Mouse (Mus musculus): ENCODE measurements around the gene Slc25a47. TPM values are rescaled to one million over a fixed set of nuclear protein-coding genes. Genes with fewer than 3 reads are reported as not detected.
"Not testable (repeated sequence)": the region's sequence is repeated elsewhere in the genome, so short reads cannot be mapped to it uniquely, and the experiment has no call there.

The Slc25a47 gene
- polyA plus RNA-seq, 1 experiment from 2014 or later: 12.1 TPM

GRCm38 (mm10) chr12:108829636-108830035 is 6.2 kb upstream of the Slc25a47 start:
- peaks cover 32% of the 10 kb centered on the region for H3K4me1 ChIP-seq (replicated peaks)
- no peak overlapping the region for H3K4me2 ChIP-seq
- no peak overlapping the region for H3K27ac ChIP-seq (replicated peaks)
- H3K4me3 ChIP-seq: no peak overlapping the region
- no peaks in the 10 kb centered on the region for H3K9me3 ChIP-seq
- peaks cover 28% of the 10 kb centered on the region for H3K36me3 ChIP-seq
- ATAC-seq (ENCODE audit: low read depth): no peak
- H3K9ac ChIP-seq: no peak overlapping the region
- WGBS: 86% methylated on average over 5 of the region's 5 CpGs
- peaks cover 6% of the 10 kb centered on the region; the same call in 1 of the 2 replicates for H3K27me3 ChIP-seq

GRCm38 (mm10) chr12:108830358-108830757 is 5.5 kb upstream of the Slc25a47 start:
- Histone ChIP-seq H3K4me2 (no peak overlapping the region), H3K9me3 (no peaks in the 10 kb centered on the region), H3K4me1 (replicated peaks) (peaks cover 39% of the 10 kb centered on the region), H3K27me3 (peaks cover 6% of the 10 kb centered on the region; the same call in 1 of the 2 replicates), H3K36me3 (peaks cover 28% of the 10 kb centered on the region), H3K27ac (replicated peaks) (no peak overlapping the region), H3K4me3 (no peak overlapping the region), H3K9ac (no peak overlapping the region)
- WGBS: 84% methylated on average over 6 of the region's 6 CpGs
- no peak for ATAC-seq (ENCODE audit: low read depth)

- Histone ChIP-seq H3K27ac (replicated peaks) (peak overlapping the region; percentile 28; the same call in 1 of the 2 replicates), H3K4me2 (no peak overlapping the region), H3K4me3 (no peak overlapping the region), H3K36me3 (peaks cover 14% of the 10 kb centered on the region), H3K27me3 (peaks cover 6% of the 10 kb centered on the region; the same call in 1 of the 2 replicates), H3K4me1 (replicated peaks) (peaks cover 51% of the 10 kb centered on the region), H3K9me3 (no peaks in the 10 kb centered on the region), H3K9ac (no peak overlapping the region)
- ATAC-seq (ENCODE audit: low read depth): no peak
- 56% methylated on average over 9 of the region's 9 CpGs for WGBS
Observed at GRCm38 (mm10) chr12:108831966-108832643, 3.7 kb upstream of the Slc25a47 start.

GRCm38 (mm10) chr12:108832851-108833250 is 3.0 kb upstream of the Slc25a47 start:
- Histone ChIP-seq H3K27me3 (peaks cover 6% of the 10 kb centered on the region; the same call in 1 of the 2 replicates), H3K4me1 (replicated peaks) (peaks cover 58% of the 10 kb centered on the region), H3K9me3 (no peaks in the 10 kb centered on the region), H3K4me2 (no peak overlapping the region), H3K9ac (no peak overlapping the region), H3K27ac (replicated peaks) (no peak overlapping the region), H3K36me3 (peaks cover 6% of the 10 kb centered on the region; the same call in 1 of the 2 replicates), H3K4me3 (no peak overlapping the region)
- ATAC-seq (ENCODE audit: low read depth): no peak
- 88% methylated on average over 8 of the region's 8 CpGs for WGBS

- Histone ChIP-seq H3K9ac (no peak overlapping the region), H3K9me3 (no peaks in the 10 kb centered on the region), H3K4me3 (no peak overlapping the region), H3K27ac (replicated peaks) (no peak overlapping the region), H3K27me3 (peaks cover 6% of the 10 kb centered on the region; the same call in 1 of the 2 replicates), H3K36me3 (0 out of 2 replicates have a peak, but pooled peaks cover under 1% of the 10 kb centered on the region), H3K4me1 (replicated peaks) (peaks cover 64% of the 10 kb centered on the region), H3K4me2 (no peak overlapping the region)
- whole genome bisulfite sequencing: 90% methylated on average over 3 of the region's 3 CpGs
- no peak for ATAC-seq (ENCODE audit: low read depth)
Observed at GRCm38 (mm10) chr12:108833408-108833807, 2.4 kb upstream of the Slc25a47 start.

GRCm38 (mm10) chr12:108834337-108834736 is 1.5 kb upstream of the Slc25a47 start:
- Histone ChIP-seq H3K9ac (peak overlapping the region; percentile 77; the same call in 1 of the 2 replicates), H3K9me3 (no peaks in the 10 kb centered on the region), H3K27ac (replicated peaks) (no peak overlapping the region), H3K36me3 (no peaks in the 10 kb centered on the region), H3K27me3 (peaks cover 6% of the 10 kb centered on the region; the same call in 1 of the 2 replicates), H3K4me1 (replicated peaks) (peaks cover 65% of the 10 kb centered on the region), H3K4me3 (peak overlapping the region; percentile 67; the same call in 1 of the 2 replicates), H3K4me2 (peak overlapping the region; percentile 77)
- WGBS: 80% methylated on average over 3 of the region's 3 CpGs
- no peak for ATAC-seq (ENCODE audit: low read depth)

- Histone ChIP-seq H3K9me3 (no peaks in the 10 kb centered on the region), H3K4me1 (replicated peaks) (peaks cover 65% of the 10 kb centered on the region), H3K4me2 (peak overlapping the region; percentile 77), H3K27ac (replicated peaks) (no peak overlapping the region), H3K36me3 (no peaks in the 10 kb centered on the region), H3K27me3 (peaks cover 6% of the 10 kb centered on the region; the same call in 1 of the 2 replicates), H3K9ac (peak overlapping the region; percentile 77), H3K4me3 (peak overlapping the region; percentile 67)
- ATAC-seq (ENCODE audit: low read depth): no peak
- WGBS: 45% methylated on average over 5 of the region's 5 CpGs
Observed at GRCm38 (mm10) chr12:108834786-108835185, 1.1 kb upstream of the Slc25a47 start.

- Histone ChIP-seq H3K27me3 (peaks cover 6% of the 10 kb centered on the region; the same call in 1 of the 2 replicates), H3K4me1 (replicated peaks) (peaks cover 67% of the 10 kb centered on the region), H3K9ac (peak overlapping the region; percentile 77), H3K27ac (replicated peaks) (peak overlapping the region; percentile 20; the same call in 1 of the 2 replicates), H3K36me3 (no peaks in the 10 kb centered on the region), H3K4me2 (peak overlapping the region; percentile 77), H3K9me3 (no peaks in the 10 kb centered on the region), H3K4me3 (peak overlapping the region; percentile 67)
- peak; percentile 35 for ATAC-seq (ENCODE audit: low read depth)
- 1% methylated on average over 51 of the region's 51 CpGs for WGBS
Observed at GRCm38 (mm10) chr12:108835208-108835839, 522 bp upstream of the Slc25a47 start.

- no peak for ATAC-seq (ENCODE audit: low read depth)
- peaks cover 64% of the 10 kb centered on the region for H3K4me1 ChIP-seq (replicated peaks)
- peaks cover 6% of the 10 kb centered on the region; the same call in 1 of the 2 replicates for H3K27me3 ChIP-seq
- no peaks in the 10 kb centered on the region for H3K9me3 ChIP-seq
- H3K36me3 ChIP-seq: peaks cover 10% of the 10 kb centered on the region
- 71% methylated on average over 7 of the region's 7 CpGs for WGBS
- peak overlapping the region; percentile 67 for H3K4me3 ChIP-seq
- H3K27ac ChIP-seq (replicated peaks): peak overlapping the region; percentile 86
- peak overlapping the region; percentile 84 for H3K9ac ChIP-seq
- peak overlapping the region; percentile 77 for H3K4me2 ChIP-seq
Observed at GRCm38 (mm10) chr12:108836722-108837121, 876 bp downstream of the Slc25a47 start.

- no peaks in the 10 kb centered on the region for H3K9me3 ChIP-seq
- H3K36me3 ChIP-seq: peaks cover 49% of the 10 kb centered on the region
- 90% methylated on average over 6 of the region's 6 CpGs for WGBS
- H3K4me2 ChIP-seq: no peak overlapping the region
- H3K9ac ChIP-seq: no peak overlapping the region
- H3K27me3 ChIP-seq: no peaks in the 10 kb centered on the region
- H3K4me3 ChIP-seq: no peak overlapping the region
- ATAC-seq (ENCODE audit: low read depth): no peak
- peaks cover 26% of the 10 kb centered on the region for H3K4me1 ChIP-seq (replicated peaks)
- H3K27ac ChIP-seq (replicated peaks): no peak overlapping the region
Observed at GRCm38 (mm10) chr12:108841181-108841580, 5.3 kb downstream of the Slc25a47 start.

- Histone ChIP-seq H3K9me3 (no peaks in the 10 kb centered on the region), H3K27ac (replicated peaks) (no peak overlapping the region), H3K4me1 (replicated peaks) (peaks cover 14% of the 10 kb centered on the region), H3K27me3 (no peaks in the 10 kb centered on the region), H3K9ac (no peak overlapping the region), H3K4me3 (no peak overlapping the region), H3K36me3 (peaks cover 49% of the 10 kb centered on the region), H3K4me2 (no peak overlapping the region)
- ATAC-seq (ENCODE audit: low read depth): no peak
- 89% methylated on average over 7 of the region's 7 CpGs for WGBS
Observed at GRCm38 (mm10) chr12:108842663-108843062, 6.8 kb downstream of the Slc25a47 start.

GRCm38 (mm10) chr12:108848033-108848432 is 12.2 kb downstream of the Slc25a47 start:
- 92% methylated on average over 3 of the region's 3 CpGs for WGBS

More at GRCm38 (mm10) chr12:108848033-108848432, 12.2 kb downstream of the Slc25a47 start:
- H3K4me1 ChIP-seq (replicated peaks): peaks cover 13% of the 10 kb centered on the region
- H3K27ac ChIP-seq (replicated peaks); H3K4me2 ChIP-seq; H3K4me3 ChIP-seq; H3K9ac ChIP-seq; ATAC-seq (ENCODE audit: low read depth); H3K27me3 ChIP-seq; H3K9me3 ChIP-seq: not testable (repeated sequence)
- H3K36me3 ChIP-seq: peaks cover 26% of the 10 kb centered on the region

Data from neural tube, embryonic 13.5 days (tissue).